Mouse (Mus musculus) layer of hippocampus, adult 9-10 months (tissue): ENCODE results near the gene Mxra7.

Experiments
- DNase-seq: peaks from one replicate; pipeline ENCODE4 v3.0.0; 2022; ENCODE audit warnings: low spot score

Gene Mxra7

DNA sequence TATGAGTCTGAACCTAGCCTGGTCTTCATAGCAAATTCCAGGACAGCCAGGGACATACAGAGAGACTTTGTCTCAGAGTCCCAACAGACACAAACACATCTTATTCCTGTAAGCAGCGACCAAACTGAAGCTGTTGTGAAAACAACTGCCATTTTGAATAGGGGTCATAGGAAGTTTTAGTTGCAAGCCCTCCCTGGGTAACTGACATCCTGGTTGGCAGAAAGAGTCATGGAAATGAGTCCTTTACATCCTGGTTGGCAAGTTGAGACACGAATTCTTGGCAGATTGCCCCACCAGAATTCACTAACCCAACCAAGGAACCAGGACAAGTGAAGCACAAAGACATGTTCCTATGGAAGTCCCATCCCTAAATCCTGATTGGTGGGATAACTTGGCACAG lies 54.6 kb downstream of the Mxra7 start:
- DNase-seq: no peak

DNA sequence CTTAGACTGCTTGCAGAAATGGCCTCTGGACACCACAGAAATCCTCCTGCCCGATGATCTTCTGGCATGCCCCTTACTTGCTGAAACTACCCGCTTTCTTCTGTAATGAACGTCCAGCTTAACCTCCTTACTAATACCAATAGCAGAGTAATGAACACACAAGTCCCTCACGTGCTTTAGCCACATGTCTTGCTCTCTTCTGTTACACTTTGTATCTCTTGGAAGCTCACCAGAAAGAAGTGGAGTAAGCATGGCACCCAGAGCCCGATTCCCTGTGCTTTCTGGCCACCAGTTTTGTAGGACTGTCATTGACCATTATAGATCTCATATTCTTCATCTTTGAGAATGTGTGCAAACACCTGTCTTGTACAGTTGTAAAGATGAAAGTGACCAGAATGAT lies 58.0 kb downstream of the Mxra7 start:
- no peak for DNase-seq

DNA sequence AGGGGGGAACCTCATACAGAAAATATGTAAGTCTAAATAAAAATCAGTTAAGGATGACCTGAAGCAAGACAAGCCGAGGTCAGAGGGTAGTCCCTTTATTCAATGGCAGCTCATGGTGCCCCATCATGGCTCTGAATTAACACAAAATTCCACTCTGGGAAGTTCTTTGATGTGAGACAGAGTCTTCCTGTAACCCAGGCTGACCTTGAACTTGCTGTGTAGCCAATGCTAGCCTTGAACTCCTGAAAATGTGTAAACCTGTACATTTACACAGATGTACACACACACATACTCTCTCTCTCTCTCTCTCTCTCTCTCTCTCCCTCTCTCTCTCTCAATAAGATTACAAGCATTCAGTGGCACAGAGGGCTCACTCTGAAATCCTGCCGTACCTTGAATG lies 62.9 kb downstream of the Mxra7 start:
- no peak for DNase-seq

DNA sequence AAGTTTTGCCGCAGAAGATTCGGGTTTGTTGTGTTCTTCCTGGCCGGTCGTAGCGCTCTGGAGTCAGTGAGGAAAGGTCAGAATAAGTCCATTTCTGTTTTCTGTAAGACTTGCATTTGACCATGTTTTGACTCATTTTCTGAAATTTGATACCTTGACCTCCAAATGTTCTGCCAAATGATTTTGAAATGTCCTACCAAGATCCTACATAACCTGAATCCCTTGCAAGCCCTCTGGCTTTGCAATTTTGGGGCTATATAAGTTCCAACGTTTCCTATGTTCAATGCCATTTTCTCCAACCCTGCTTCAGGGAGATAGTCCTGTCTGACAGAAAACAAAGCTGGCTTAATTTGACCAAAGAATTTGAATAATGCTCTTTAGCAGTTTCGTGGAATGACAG lies 63.5 kb downstream of the Mxra7 start:
- DNase-seq: no peak

DNA sequence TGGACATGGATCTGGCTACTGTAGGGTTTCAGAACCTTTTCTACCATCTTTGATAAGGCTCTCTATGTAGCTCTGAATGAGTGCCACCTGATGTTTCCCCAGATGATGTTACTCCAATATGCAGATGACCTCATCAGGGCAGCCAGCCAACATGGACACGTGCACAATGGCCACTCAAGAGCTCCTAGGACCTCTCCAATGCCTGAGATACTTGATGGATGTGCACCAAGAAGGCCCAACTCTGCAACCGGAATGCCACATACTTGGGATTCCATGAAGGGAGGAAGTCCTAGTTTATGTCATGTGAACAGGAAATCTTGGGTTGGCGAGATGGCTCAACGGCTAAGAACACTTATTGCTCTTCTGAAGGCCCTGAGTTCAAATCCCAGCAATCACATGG lies 72.7 kb downstream of the Mxra7 start:
- no peak for DNase-seq

DNA sequence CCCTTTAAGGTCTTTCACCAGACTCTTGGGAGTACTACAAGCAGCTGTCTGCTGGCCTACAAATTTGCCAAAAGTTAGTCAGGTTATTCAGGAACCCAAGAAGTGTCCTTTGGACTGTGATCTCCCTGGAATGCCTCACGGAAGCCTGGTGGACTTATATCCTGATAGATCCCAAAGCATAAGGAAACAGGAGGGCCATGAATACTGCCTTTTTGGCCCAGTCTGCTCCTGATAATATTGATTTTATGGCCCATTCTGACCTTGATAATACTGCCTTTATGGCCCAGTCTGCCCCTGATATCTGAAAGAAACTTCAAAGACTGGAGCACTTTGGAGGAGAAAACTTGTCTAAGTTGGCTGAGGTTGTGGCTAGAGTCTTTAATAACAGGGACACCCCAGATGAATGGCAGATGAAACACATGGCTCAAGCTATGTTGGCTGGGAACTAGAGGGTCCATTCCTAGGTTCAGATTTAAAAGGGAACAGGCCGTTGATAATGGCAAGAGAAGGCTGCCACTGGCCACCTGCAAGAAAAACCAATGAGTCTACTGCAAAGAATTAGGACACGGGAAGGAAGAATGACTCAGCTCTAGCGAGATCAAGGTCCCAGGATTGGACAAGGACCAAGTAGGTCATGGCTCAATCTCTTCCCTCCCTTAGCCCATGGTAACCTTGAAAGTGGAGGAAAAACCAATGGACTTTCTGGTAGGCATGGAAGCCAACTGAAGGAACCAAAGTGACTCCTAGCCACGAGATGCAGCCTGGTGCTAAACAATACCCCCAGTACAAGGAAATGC lies 74.0 kb downstream of the Mxra7 start:
- no peak for DNase-seq
